Mouse (Mus musculus): ENCODE measurements around the gene Borcs8. TPM values are rescaled to one million over a fixed set of nuclear protein-coding genes. Genes with fewer than 3 reads are reported as not detected.
A peak's percentile ranks its signal among the peaks of the same experiment; 100 is the strongest.

Borcs8 gene
- polyA plus RNA-seq, 1 experiment from 2014 or later: 57.4 TPM

DNA sequence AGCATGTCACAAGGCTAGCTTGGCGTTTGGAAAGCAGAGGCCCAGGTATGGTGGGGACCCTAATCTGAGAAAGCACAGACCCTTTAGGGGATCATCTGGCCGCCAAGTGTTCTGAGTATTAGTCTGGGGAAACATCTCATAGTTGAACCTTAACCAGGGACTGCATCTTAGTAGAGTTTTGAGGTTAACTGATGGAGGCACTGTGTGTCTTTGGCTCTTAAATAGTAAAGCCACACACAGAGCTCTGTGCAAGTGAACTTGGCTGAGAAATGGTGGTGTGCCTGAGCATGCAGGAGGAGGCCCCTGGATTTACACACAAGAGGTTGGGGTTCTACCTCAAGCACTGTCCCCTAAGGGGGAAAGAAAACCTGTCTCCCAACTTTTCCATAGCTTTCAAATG is 38.9 kb downstream of the Borcs8 start:
- Histone ChIP-seq H3K4me1 (ENCODE audit: control insufficient read depth, insufficient read depth, low read length) (peaks cover 3% of the 10 kb centered on the region), H3K27me3 (ENCODE audit: control insufficient read depth, insufficient read depth, low read length) (no peaks in the 10 kb centered on the region), H3K36me3 (ENCODE audit: control insufficient read depth, insufficient read depth, low read length) (peaks cover 27% of the 10 kb centered on the region), H3K9me3 (ENCODE audit: control insufficient read depth, low read depth, low read length) (no peaks in the 10 kb centered on the region), H3K9ac (replicated peaks; ENCODE audit: low read depth, low read length) (no peak overlapping the region), H3K4me3 (ENCODE audit: low read depth, low read length) (no peak overlapping the region), H3K27ac (ENCODE audit: low read length) (no peak overlapping the region), H3K4me2 (replicated peaks; ENCODE audit: low read depth, low read length) (no peak overlapping the region)
- WGBS: 86% methylated on average over 2 of the region's 2 CpGs
- no peak for ATAC-seq (ENCODE audit: insufficient number of reproducible peaks, insufficient read depth, low FRiP score, low read depth)

DNA sequence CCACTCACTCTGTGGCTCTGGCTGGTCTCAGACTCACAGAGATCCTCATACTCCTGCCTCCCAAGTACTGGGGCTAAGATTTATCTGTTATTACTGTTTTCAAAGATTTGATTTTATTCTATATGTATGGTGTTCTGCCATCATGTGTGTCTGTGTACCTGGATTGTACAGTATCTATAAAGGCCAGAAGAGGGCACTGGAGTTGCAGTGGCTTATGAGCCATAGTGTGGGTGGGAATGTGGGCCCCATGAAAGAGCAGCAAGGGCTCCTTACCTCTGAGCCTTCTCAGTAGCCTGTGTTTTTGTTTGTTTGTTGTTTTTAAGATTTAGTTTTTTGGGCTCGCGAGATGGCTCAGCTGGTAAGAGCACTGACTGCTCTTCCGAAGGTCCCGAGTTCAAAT is 39.8 kb downstream of the Borcs8 start:
- no peaks in the 10 kb centered on the region for H3K27me3 ChIP-seq (ENCODE audit: control insufficient read depth, insufficient read depth, low read length)
- no peaks in the 10 kb centered on the region for H3K4me1 ChIP-seq (ENCODE audit: control insufficient read depth, insufficient read depth, low read length)
- H3K27ac ChIP-seq (ENCODE audit: low read length): no peak overlapping the region
- peaks cover 27% of the 10 kb centered on the region for H3K36me3 ChIP-seq (ENCODE audit: control insufficient read depth, insufficient read depth, low read length)
- H3K4me2 ChIP-seq (replicated peaks; ENCODE audit: low read depth, low read length): no peak overlapping the region
- ATAC-seq (ENCODE audit: insufficient number of reproducible peaks, insufficient read depth, low FRiP score, low read depth): no peak
- H3K4me3 ChIP-seq (ENCODE audit: low read depth, low read length): no peak overlapping the region
- no peaks in the 10 kb centered on the region for H3K9me3 ChIP-seq (ENCODE audit: control insufficient read depth, low read depth, low read length)
- no peak overlapping the region for H3K9ac ChIP-seq (replicated peaks; ENCODE audit: low read depth, low read length)
- WGBS: 97% methylated on average over 4 of the region's 4 CpGs

DNA sequence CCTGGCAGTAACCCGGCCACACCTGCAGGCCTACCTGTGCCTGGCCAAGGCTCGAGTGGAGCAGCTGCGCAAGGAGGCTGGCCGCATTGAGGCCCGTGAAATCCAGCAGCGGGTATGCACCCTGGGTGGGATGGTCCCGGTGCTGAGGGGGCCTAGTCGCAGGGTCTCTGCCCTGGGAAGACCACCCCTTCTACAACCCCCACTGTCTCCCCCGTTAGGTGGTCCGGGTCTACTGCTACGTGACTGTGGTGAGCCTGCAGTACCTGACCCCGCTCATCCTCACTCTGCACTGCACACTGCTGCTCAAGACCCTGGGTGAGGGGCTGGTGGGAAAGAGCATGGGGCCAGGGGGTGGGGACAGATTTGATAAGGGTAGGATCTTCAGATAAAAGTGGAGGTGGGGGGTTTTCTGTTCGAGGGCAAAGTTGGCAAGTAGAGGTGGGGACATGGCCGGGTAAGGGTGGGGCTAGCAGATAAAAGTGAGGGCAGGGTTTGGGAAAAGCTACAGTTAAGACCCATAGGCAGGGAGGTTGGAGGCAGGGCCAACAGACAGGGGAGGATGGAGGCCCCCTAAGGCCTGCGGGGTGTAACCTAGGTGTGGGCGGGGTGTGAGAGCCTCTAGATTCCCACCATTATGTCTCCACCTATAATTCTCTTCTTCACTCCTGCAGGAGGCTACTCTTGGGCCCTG is 42.1 kb downstream of the Borcs8 start:
- H3K4me2 ChIP-seq (replicated peaks; ENCODE audit: low read depth, low read length): no peak overlapping the region
- WGBS: 69% methylated on average over 16 of the region's 16 CpGs
- 0 out of 2 replicates have a peak, but pooled peaks have one; percentile 19 for ATAC-seq (ENCODE audit: insufficient number of reproducible peaks, insufficient read depth, low FRiP score, low read depth)
- peaks cover 27% of the 10 kb centered on the region for H3K36me3 ChIP-seq (ENCODE audit: control insufficient read depth, insufficient read depth, low read length)
- no peaks in the 10 kb centered on the region for H3K9me3 ChIP-seq (ENCODE audit: control insufficient read depth, low read depth, low read length)
- no peaks in the 10 kb centered on the region for H3K27me3 ChIP-seq (ENCODE audit: control insufficient read depth, insufficient read depth, low read length)
- no peaks in the 10 kb centered on the region for H3K4me1 ChIP-seq (ENCODE audit: control insufficient read depth, insufficient read depth, low read length)
- H3K4me3 ChIP-seq (ENCODE audit: low read depth, low read length): no peak overlapping the region
- H3K27ac ChIP-seq (ENCODE audit: low read length): no peak overlapping the region
- no peak overlapping the region for H3K9ac ChIP-seq (replicated peaks; ENCODE audit: low read depth, low read length)

DNA sequence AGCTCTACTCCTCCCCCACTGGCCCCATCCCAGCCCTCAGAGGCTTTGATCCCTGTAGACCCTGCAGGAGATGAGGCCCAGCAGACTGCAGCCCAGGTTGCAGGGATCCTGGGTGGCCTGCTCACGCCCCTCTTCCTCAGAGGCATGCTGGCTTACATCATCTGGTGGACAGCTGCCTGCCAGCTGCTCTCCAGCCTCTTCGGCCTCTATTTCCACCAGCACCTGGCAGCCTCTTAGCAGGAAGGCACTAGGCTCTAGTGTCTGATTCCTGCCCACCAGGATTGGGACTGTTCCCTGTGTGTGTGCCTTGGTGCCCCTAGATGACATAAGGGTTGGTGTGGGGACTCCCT is 42.6 kb downstream of the Borcs8 start:
- peaks cover 27% of the 10 kb centered on the region for H3K36me3 ChIP-seq (ENCODE audit: control insufficient read depth, insufficient read depth, low read length)
- 26% methylated on average over 2 of the region's 2 CpGs for WGBS

GRCm38 (mm10) chr8:70183194-70183593 is 43.9 kb downstream of the Borcs8 start:
- ATAC-seq (ENCODE audit: insufficient number of reproducible peaks, insufficient read depth, low FRiP score, low read depth): no peak
- Histone ChIP-seq H3K4me3 (ENCODE audit: low read depth, low read length) (no peak overlapping the region), H3K36me3 (ENCODE audit: control insufficient read depth, insufficient read depth, low read length) (peaks cover 23% of the 10 kb centered on the region), H3K27ac (ENCODE audit: low read length) (no peak overlapping the region), H3K9me3 (ENCODE audit: control insufficient read depth, low read depth, low read length) (no peaks in the 10 kb centered on the region), H3K9ac (replicated peaks; ENCODE audit: low read depth, low read length) (no peak overlapping the region), H3K4me1 (ENCODE audit: control insufficient read depth, insufficient read depth, low read length) (no peaks in the 10 kb centered on the region), H3K27me3 (ENCODE audit: control insufficient read depth, insufficient read depth, low read length) (no peaks in the 10 kb centered on the region), H3K4me2 (replicated peaks; ENCODE audit: low read depth, low read length) (no peak overlapping the region)
- WGBS: 81% methylated on average over 4 of the region's 4 CpGs

More for the DNA sequence above, 42.6 kb downstream of the Borcs8 start:
- H3K4me1 ChIP-seq (ENCODE audit: control insufficient read depth, insufficient read depth, low read length): no peaks in the 10 kb centered on the region
- no peak overlapping the region for H3K9ac ChIP-seq (replicated peaks; ENCODE audit: low read depth, low read length)
- no peak overlapping the region for H3K4me2 ChIP-seq (replicated peaks; ENCODE audit: low read depth, low read length)
- H3K4me3 ChIP-seq (ENCODE audit: low read depth, low read length): no peak overlapping the region
- H3K27ac ChIP-seq (ENCODE audit: low read length): no peak overlapping the region
- no peaks in the 10 kb centered on the region for H3K27me3 ChIP-seq (ENCODE audit: control insufficient read depth, insufficient read depth, low read length)
- 0 out of 2 replicates have a peak, but pooled peaks have one; percentile 12 for ATAC-seq (ENCODE audit: insufficient number of reproducible peaks, insufficient read depth, low FRiP score, low read depth)
- no peaks in the 10 kb centered on the region for H3K9me3 ChIP-seq (ENCODE audit: control insufficient read depth, low read depth, low read length)

GRCm38 (mm10) chr8:70188707-70189106 is 49.4 kb downstream of the Borcs8 start:
- Histone ChIP-seq H3K4me1 (ENCODE audit: control insufficient read depth, insufficient read depth, low read length) (no peaks in the 10 kb centered on the region), H3K9me3 (ENCODE audit: control insufficient read depth, low read depth, low read length) (no peaks in the 10 kb centered on the region), H3K27ac (ENCODE audit: low read length) (no peak overlapping the region), H3K9ac (replicated peaks; ENCODE audit: low read depth, low read length) (no peak overlapping the region), H3K27me3 (ENCODE audit: control insufficient read depth, insufficient read depth, low read length) (no peaks in the 10 kb centered on the region), H3K36me3 (ENCODE audit: control insufficient read depth, insufficient read depth, low read length) (no peaks in the 10 kb centered on the region), H3K4me2 (replicated peaks; ENCODE audit: low read depth, low read length) (no peak overlapping the region), H3K4me3 (ENCODE audit: low read depth, low read length) (no peak overlapping the region)
- ATAC-seq (ENCODE audit: insufficient number of reproducible peaks, insufficient read depth, low FRiP score, low read depth): no peak
- 64% methylated on average over 7 of the region's 7 CpGs for WGBS

DNA sequence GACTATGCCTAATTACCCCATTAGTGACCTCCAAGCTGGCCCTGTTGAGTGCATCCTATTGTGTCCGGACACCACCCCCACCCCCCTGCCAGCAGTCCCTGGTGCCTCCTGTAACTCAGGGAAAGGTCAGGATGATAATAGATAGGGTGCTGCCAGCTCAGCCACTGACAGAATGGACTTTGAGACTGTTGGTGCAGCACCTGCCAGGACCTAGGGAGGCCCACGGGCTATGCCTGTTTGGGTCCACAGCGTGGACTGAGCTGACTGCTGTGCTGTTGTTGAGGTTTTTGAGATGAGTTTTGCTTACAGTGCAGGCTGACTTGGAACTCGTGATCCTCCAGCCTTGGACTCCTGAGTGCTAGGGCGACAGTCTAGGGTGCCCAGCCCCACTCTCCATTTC is 53.9 kb downstream of the Borcs8 start:
- ATAC-seq (ENCODE audit: insufficient number of reproducible peaks, insufficient read depth, low FRiP score, low read depth): no peak

GRCm38 (mm10) chr8:70194191-70194590 is 54.9 kb downstream of the Borcs8 start:
- Histone ChIP-seq H3K27ac (ENCODE audit: low read length) (no peak overlapping the region), H3K4me2 (replicated peaks; ENCODE audit: low read depth, low read length) (no peak overlapping the region), H3K9me3 (ENCODE audit: control insufficient read depth, low read depth, low read length) (no peaks in the 10 kb centered on the region), H3K9ac (replicated peaks; ENCODE audit: low read depth, low read length) (no peak overlapping the region), H3K36me3 (ENCODE audit: control insufficient read depth, insufficient read depth, low read length) (no peaks in the 10 kb centered on the region), H3K4me3 (ENCODE audit: low read depth, low read length) (no peak overlapping the region), H3K27me3 (ENCODE audit: control insufficient read depth, insufficient read depth, low read length) (no peaks in the 10 kb centered on the region), H3K4me1 (ENCODE audit: control insufficient read depth, insufficient read depth, low read length) (no peaks in the 10 kb centered on the region)
- no peak for ATAC-seq (ENCODE audit: insufficient number of reproducible peaks, insufficient read depth, low FRiP score, low read depth)
- WGBS: 82% methylated on average over 3 of the region's 3 CpGs

More for the DNA sequence above, 53.9 kb downstream of the Borcs8 start:
- no peaks in the 10 kb centered on the region for H3K27me3 ChIP-seq (ENCODE audit: control insufficient read depth, insufficient read depth, low read length)
- H3K4me2 ChIP-seq (replicated peaks; ENCODE audit: low read depth, low read length): no peak overlapping the region
- H3K4me3 ChIP-seq (ENCODE audit: low read depth, low read length): no peak overlapping the region
- H3K27ac ChIP-seq (ENCODE audit: low read length): no peak overlapping the region
- WGBS: 53% methylated on average over 5 of the region's 5 CpGs
- H3K4me1 ChIP-seq (ENCODE audit: control insufficient read depth, insufficient read depth, low read length): no peaks in the 10 kb centered on the region
- no peak overlapping the region for H3K9ac ChIP-seq (replicated peaks; ENCODE audit: low read depth, low read length)
- no peaks in the 10 kb centered on the region for H3K36me3 ChIP-seq (ENCODE audit: control insufficient read depth, insufficient read depth, low read length)
- no peaks in the 10 kb centered on the region for H3K9me3 ChIP-seq (ENCODE audit: control insufficient read depth, low read depth, low read length)

- 76% methylated on average over 2 of the region's 2 CpGs for whole genome bisulfite sequencing
- Histone ChIP-seq H3K36me3 (ENCODE audit: control insufficient read depth, insufficient read depth, low read length) (no peaks in the 10 kb centered on the region), H3K9ac (replicated peaks; ENCODE audit: low read depth, low read length) (no peak overlapping the region), H3K4me2 (replicated peaks; ENCODE audit: low read depth, low read length) (no peak overlapping the region), H3K27ac (ENCODE audit: low read length) (no peak overlapping the region), H3K4me1 (ENCODE audit: control insufficient read depth, insufficient read depth, low read length) (0 out of 2 replicates have a peak, but pooled peaks cover 2% of the 10 kb centered on the region), H3K27me3 (ENCODE audit: control insufficient read depth, insufficient read depth, low read length) (no peaks in the 10 kb centered on the region), H3K9me3 (ENCODE audit: control insufficient read depth, low read depth, low read length) (no peaks in the 10 kb centered on the region), H3K4me3 (ENCODE audit: low read depth, low read length) (no peak overlapping the region)
- no peak for ATAC-seq (ENCODE audit: insufficient number of reproducible peaks, insufficient read depth, low FRiP score, low read depth)
Measured at GRCm38 (mm10) chr8:70195762-70196161, 56.5 kb downstream of the Borcs8 start.
